Mouse (Mus musculus) kidney, adult 2 months (tissue): ENCODE results near the gene Tgm6.

ENCODE experiments used
- CTCF ChIP-seq: fragments of 200-500 bp; conservative IDR thresholded peaks from 2 replicates; pipeline ENCODE4 v1.5.1; 2011; ENCODE audit warnings: low read depth, mild to moderate bottlenecking, control low read depth, low read length, moderate library complexity, mixed read lengths; ENCODE audit not compliant: insufficient read depth, insufficient read length
- POLR2A ChIP-seq: fragments of 200-500 bp; IDR thresholded peaks from one replicate; pipeline ENCODE4 v1.6.1; 2011; ENCODE audit warnings: low read depth, low read length, control low read depth

- TF ChIP-seq POLR2A (no peak), CTCF (no peak)
These were observed 66.1 kb downstream of the Tgm6 start for GRCm38 (mm10) chr2:130178381-130178705.
